Mouse (Mus musculus) midbrain, embryonic 12.5 days (tissue): Measurements from ENCODE around the gene Nfatc2. TPM values are rescaled to one million over a fixed set of nuclear protein-coding genes. Genes with fewer than 3 reads are reported as not detected.
A peak's percentile ranks its signal among the peaks of the same experiment; 100 is the strongest.

ENCODE experiments used
- ATAC-seq: fragments of 200-750 bp; cut with Nextera tagmentation; 2 replicates; pipeline ENCODE4 v1.8.0; 2017; ENCODE audit warnings: low read depth, moderate TSS enrichment, moderate library complexity; ENCODE audit not compliant: low FRiP score
- H3K27ac ChIP-seq: fragments of 300-500 bp; sonication (generic); replicated peaks from 2 replicates; pipeline ENCODE4 v1.5.1; 2016; ENCODE audit warnings: mild to moderate bottlenecking
- H3K27me3 ChIP-seq: fragments of 300-500 bp; sonication (generic); 2 replicates; pipeline ENCODE4 v1.6.1; 2016; ENCODE audit warnings: mild to moderate bottlenecking
- H3K36me3 ChIP-seq: fragments of 300-500 bp; sonication (generic); 2 replicates; pipeline ENCODE4 v1.6.1; 2016
- H3K4me1 ChIP-seq: fragments of 300-500 bp; sonication (generic); 2 replicates; pipeline ENCODE4 v1.6.1; 2016
- H3K4me2 ChIP-seq: fragments of 300-500 bp; sonication (generic); replicated peaks from 2 replicates; pipeline ENCODE4 v1.6.1; 2016; ENCODE audit warnings: mild to moderate bottlenecking, moderate library complexity
- H3K4me3 ChIP-seq: fragments of 300-500 bp; sonication (generic); 2 replicates; pipeline ENCODE4 v1.5.1; 2016; ENCODE audit warnings: mild to moderate bottlenecking
- H3K9ac ChIP-seq: fragments of 300-500 bp; sonication (generic); replicated peaks from 2 replicates; pipeline ENCODE4 v1.6.1; 2016; ENCODE audit warnings: mild to moderate bottlenecking, moderate library complexity
- H3K9me3 ChIP-seq: fragments of 300-500 bp; sonication (generic); 2 replicates; pipeline ENCODE4 v1.6.1; 2016; ENCODE audit warnings: mild to moderate bottlenecking
- WGBS: fragments of 180-500 bp; shearing (Covaris S2); methylation state at CpG from one replicate; pipeline ENCODE4 v1.1.7; 2016; 5-methylcytosine and 5-hydroxymethylcytosine counted together
- polyA plus RNA-seq: library from polyadenylated mRNA; unstranded; fragments of >200 nt; fragmentation: Nextera tagmentation; extraction: Ambion mirVana; gene quantifications from 2 replicates; pipeline ENCODE4 v1.2.1, GENCODE M21; 2016

Nfatc2 gene
- polyA plus RNA-seq, 1 experiment from 2014 or later = 1.5 TPM

- Histone ChIP-seq H3K36me3 (no peaks in the 10 kb centered on the region), H3K27me3 (no peaks in the 10 kb centered on the region), H3K9me3 (no peaks in the 10 kb centered on the region), H3K4me2 (no peak overlapping the region), H3K9ac (no peak overlapping the region), H3K4me3 (no peak overlapping the region), H3K4me1 (peaks cover 19% of the 10 kb centered on the region), H3K27ac (no peak overlapping the region)
- no peak for ATAC-seq
- WGBS = 60% methylated on average over 3 of the region's 3 CpGs
Observed at GRCm38 (mm10) chr2:168543026-168543425, 58.4 kb downstream of the Nfatc2 start.

GRCm38 (mm10) chr2:168541223-168541622, 60.2 kb downstream of the Nfatc2 start:
- 81% methylated on average over 7 of the region's 7 CpGs for WGBS
- Histone ChIP-seq H3K4me3 (no peak overlapping the region), H3K4me2 (no peak overlapping the region), H3K27ac (no peak overlapping the region), H3K36me3 (no peaks in the 10 kb centered on the region), H3K9me3 (no peaks in the 10 kb centered on the region), H3K9ac (no peak overlapping the region), H3K4me1 (peaks cover 19% of the 10 kb centered on the region), H3K27me3 (no peaks in the 10 kb centered on the region)
- no peak for ATAC-seq

- H3K27ac ChIP-seq = no peak overlapping the region
- no peak overlapping the region for H3K4me2 ChIP-seq
- no peaks in the 10 kb centered on the region for H3K9me3 ChIP-seq
- no peak overlapping the region for H3K9ac ChIP-seq
- H3K4me1 ChIP-seq = peaks cover 15% of the 10 kb centered on the region
- WGBS = 74% methylated on average over 15 of the region's 15 CpGs
- no peak for ATAC-seq
- H3K4me3 ChIP-seq = no peak overlapping the region
- H3K27me3 ChIP-seq = no peaks in the 10 kb centered on the region
- H3K36me3 ChIP-seq = no peaks in the 10 kb centered on the region
Observed at GRCm38 (mm10) chr2:168539594-168540222, 61.7 kb downstream of the Nfatc2 start.

DNA sequence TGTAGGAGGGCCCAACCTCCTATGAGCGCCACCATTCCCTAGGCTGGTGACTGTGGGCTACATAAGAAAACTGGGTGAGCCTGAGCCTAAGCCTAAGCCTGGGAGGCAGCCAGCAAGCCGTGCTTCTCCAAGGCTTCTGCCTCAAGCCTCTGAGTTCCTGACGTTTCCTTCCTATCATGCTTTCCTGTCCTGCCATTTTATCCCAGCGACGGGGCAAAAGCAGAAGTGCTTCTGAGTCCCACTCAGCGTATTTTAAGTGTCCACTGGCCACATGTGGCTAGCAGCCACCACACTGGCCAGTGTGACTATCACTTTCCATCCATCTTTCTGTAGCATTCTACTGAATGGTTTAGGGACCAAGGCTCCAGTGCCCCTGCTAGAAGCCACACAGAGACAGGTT, 62.4 kb downstream of the Nfatc2 start:
- Histone ChIP-seq H3K9me3 (no peaks in the 10 kb centered on the region), H3K36me3 (no peaks in the 10 kb centered on the region), H3K9ac (no peak overlapping the region), H3K4me3 (no peak overlapping the region), H3K27ac (no peak overlapping the region), H3K4me1 (peaks cover 10% of the 10 kb centered on the region), H3K4me2 (no peak overlapping the region), H3K27me3 (no peaks in the 10 kb centered on the region)
- no peak for ATAC-seq
- 96% methylated on average over 6 of the region's 6 CpGs for WGBS

DNA sequence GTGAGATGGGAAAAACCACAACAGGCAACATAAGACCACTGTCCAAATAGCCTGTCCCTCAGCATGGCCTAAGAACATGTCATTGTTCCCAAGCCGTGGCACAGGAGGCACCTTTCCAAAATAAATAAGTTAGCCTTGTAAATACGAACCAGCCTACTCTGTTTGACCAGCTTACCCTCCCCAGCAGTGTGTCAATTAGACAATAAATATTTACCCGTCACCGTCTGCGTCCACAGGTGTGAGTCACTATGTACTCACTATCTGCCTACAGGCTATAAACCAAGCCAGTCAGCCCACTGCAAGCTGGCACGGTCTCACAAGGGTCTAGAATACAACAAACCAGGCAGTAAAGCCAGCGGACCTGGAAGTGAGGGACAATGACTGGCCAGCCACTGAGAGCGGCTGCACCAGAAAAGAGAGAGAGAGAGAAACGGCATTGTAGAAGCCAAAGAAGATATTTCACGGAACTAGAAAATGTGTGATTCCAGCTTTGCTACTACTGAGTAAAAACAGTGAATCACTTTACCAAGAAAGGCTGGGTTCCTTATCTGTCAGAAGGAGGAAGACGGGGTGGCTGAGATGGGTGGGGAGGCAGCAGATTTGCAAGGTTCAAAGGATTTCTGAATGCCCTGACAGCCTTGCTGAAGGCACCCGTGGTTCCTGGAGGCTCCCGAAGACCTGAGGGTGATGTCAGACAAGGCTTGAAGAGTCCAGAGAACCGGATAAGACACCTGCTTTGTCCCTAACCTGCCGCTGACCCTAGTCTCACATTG, 69.2 kb downstream of the Nfatc2 start:
- Histone ChIP-seq H3K9me3 (no peaks in the 10 kb centered on the region), H3K9ac (no peak overlapping the region), H3K4me1 (no peaks in the 10 kb centered on the region), H3K27ac (no peak overlapping the region), H3K4me3 (no peak overlapping the region), H3K27me3 (no peaks in the 10 kb centered on the region; the same call in 1 of the 2 replicates), H3K4me2 (no peak overlapping the region), H3K36me3 (no peaks in the 10 kb centered on the region)
- no peak for ATAC-seq
- WGBS = 79% methylated on average over 15 of the region's 15 CpGs

DNA sequence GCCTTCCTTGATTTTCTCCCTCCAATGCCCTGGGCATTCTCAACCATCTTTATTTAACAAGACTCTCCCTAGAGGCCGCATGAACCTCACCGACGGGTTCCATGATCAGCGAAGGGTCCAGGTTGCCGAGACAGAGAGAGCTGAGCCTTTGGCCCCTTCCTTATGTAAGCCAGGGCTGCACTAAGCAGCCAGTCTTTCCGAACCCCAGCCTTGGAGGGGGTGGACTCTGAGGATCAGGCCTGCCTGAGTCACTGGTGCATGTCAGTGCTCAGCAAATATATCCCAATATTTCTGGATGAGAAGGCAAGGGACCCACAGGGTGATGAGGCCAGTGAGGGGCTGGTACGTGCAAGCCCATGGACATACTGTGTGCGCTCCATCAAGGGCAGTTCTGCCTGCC, 72.9 kb downstream of the Nfatc2 start:
- 75% methylated on average over 8 of the region's 8 CpGs for WGBS
- Histone ChIP-seq H3K4me3 (no peak overlapping the region), H3K27ac (no peak overlapping the region), H3K27me3 (peaks cover 15% of the 10 kb centered on the region), H3K4me2 (no peak overlapping the region), H3K9ac (no peak overlapping the region), H3K36me3 (no peaks in the 10 kb centered on the region), H3K4me1 (peaks cover 15% of the 10 kb centered on the region), H3K9me3 (peaks cover 3% of the 10 kb centered on the region; the same call in 1 of the 2 replicates)
- ATAC-seq = no peak

DNA sequence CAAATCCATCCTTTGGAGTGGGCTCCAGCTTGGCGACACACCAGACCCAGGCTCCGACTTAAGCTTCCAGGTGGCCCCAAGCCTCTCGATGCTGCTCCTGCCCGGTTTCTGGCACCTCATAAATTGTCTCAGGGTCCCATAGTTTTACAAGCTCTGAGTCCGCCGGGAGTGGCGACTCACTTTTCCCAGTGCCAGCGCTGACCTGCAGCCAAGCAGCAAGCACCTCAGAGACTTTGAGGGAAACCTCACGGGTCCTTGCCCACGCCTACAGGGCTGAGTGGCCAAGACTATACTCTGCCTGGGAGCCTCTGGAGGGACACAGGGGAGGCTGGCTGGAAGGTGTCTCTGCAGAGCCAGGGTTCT, 74.0 kb downstream of the Nfatc2 start:
- Histone ChIP-seq H3K9me3 (peaks cover 3% of the 10 kb centered on the region; the same call in 1 of the 2 replicates), H3K4me3 (no peak overlapping the region), H3K4me1 (peaks cover 15% of the 10 kb centered on the region), H3K9ac (no peak overlapping the region), H3K27me3 (peaks cover 19% of the 10 kb centered on the region), H3K27ac (no peak overlapping the region), H3K4me2 (no peak overlapping the region), H3K36me3 (no peaks in the 10 kb centered on the region)
- ATAC-seq = no peak
- WGBS = 91% methylated on average over 10 of the region's 10 CpGs

DNA sequence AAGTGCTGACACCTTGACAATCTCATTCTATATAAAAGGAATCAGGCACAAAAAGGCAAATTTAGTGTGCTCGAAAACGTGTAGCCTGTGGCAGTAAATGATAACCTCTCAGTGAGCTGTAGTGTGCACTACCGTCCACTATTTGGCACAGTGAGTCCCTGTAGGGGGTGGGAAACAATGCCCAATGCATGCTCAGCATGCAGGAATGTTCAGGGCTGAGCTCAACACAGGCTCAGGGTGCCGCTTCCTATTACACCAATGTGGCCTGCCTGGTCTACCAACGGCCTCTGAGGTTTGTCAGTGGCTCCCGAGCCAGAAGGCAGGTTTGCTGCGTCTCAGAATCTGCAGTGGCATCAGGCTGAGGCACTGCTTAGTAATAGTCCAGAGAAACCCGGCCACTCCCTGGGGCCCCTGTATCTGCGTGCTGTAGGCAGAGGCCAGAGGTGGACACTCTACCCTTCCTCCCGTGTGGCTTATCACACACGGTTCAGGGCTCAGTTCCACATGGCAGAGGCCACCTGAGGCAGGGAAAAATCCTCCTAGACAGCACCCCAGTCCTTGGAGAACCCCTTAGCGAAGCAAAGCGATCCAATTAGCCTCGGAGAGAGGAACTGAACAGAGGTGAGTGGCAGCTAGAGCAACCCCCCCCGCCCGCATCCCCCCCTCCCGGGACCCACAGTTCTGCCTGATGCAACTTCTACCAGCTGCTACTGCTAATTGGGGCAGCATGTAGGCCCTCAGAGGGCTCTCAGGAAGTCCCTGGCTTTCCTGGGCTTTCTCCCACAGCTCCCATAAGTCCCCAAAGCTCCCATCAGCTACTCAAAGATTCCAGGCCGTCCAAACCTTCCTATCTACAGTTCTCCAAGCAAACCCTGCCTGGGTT, 74.7 kb downstream of the Nfatc2 start:
- H3K36me3 ChIP-seq = no peaks in the 10 kb centered on the region
- ATAC-seq = no peak
- no peak overlapping the region for H3K4me3 ChIP-seq
- no peak overlapping the region for H3K9ac ChIP-seq
- H3K4me2 ChIP-seq = no peak overlapping the region
- 87% methylated on average over 18 of the region's 18 CpGs for WGBS
- H3K27ac ChIP-seq = no peak overlapping the region
- peaks cover 19% of the 10 kb centered on the region for H3K27me3 ChIP-seq
- peaks cover 3% of the 10 kb centered on the region; the same call in 1 of the 2 replicates for H3K9me3 ChIP-seq
- peaks cover 15% of the 10 kb centered on the region for H3K4me1 ChIP-seq

- H3K4me3 ChIP-seq = peak overlapping the region; percentile 25
- 7% methylated on average over 17 of the region's 17 CpGs for WGBS
- H3K4me1 ChIP-seq = peaks cover 15% of the 10 kb centered on the region
- H3K36me3 ChIP-seq = no peaks in the 10 kb centered on the region
- H3K27me3 ChIP-seq = peaks cover 19% of the 10 kb centered on the region
- peak; percentile 42; the same call in 1 of the 2 replicates for ATAC-seq
- H3K4me2 ChIP-seq = peak overlapping the region; percentile 48
- H3K9ac ChIP-seq = peak overlapping the region; percentile 43; the same call in 1 of the 2 replicates
- H3K9me3 ChIP-seq = peaks cover 3% of the 10 kb centered on the region; the same call in 1 of the 2 replicates
- H3K27ac ChIP-seq = peak overlapping the region; percentile 56
Observed at GRCm38 (mm10) chr2:168525391-168526154, 75.9 kb downstream of the Nfatc2 start.

DNA sequence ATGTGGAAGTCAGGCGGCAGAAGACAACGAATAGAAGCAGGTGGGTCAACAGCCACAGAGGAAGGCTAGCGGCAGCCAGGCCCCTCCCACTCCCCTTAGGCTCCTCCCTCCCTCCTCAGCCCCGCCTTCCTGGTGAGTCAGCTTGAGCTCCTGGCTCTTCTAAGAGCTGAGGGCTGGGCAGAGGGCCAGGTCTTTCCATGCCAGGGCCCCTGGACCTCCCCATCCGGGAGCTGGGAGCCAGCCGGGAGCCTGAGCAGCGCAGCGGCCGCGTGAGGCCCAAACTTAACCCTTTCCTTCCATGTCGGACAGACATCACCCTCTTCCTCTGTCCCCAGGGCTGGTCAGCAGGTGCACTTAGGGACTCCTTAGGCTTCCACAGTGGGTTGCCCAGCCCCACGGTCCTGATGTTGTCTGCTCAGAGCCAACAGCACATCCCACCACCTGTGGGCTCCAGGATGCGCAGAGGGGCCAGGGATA, 76.5 kb downstream of the Nfatc2 start:
- peaks cover 19% of the 10 kb centered on the region for H3K27me3 ChIP-seq
- H3K9ac ChIP-seq = peak overlapping the region; percentile 43; the same call in 1 of the 2 replicates
- H3K9me3 ChIP-seq = peaks cover 3% of the 10 kb centered on the region; the same call in 1 of the 2 replicates
- H3K4me1 ChIP-seq = peaks cover 15% of the 10 kb centered on the region
- no peaks in the 10 kb centered on the region for H3K36me3 ChIP-seq
- H3K4me2 ChIP-seq = peak overlapping the region; percentile 48
- 1% methylated on average over 13 of the region's 13 CpGs for WGBS
- ATAC-seq = peak; percentile 86
- peak overlapping the region; percentile 56 for H3K27ac ChIP-seq
- H3K4me3 ChIP-seq = peak overlapping the region; percentile 25

GRCm38 (mm10) chr2:168522247-168522646, 79.2 kb downstream of the Nfatc2 start:
- Histone ChIP-seq H3K9ac (no peak overlapping the region), H3K27me3 (peaks cover 19% of the 10 kb centered on the region), H3K27ac (no peak overlapping the region), H3K36me3 (no peaks in the 10 kb centered on the region), H3K4me3 (no peak overlapping the region), H3K9me3 (peaks cover 3% of the 10 kb centered on the region; the same call in 1 of the 2 replicates), H3K4me2 (no peak overlapping the region), H3K4me1 (peaks cover 15% of the 10 kb centered on the region)
- no peak for ATAC-seq
- WGBS = 90% methylated on average over 3 of the region's 3 CpGs
